Mouse (Mus musculus) neutrophil, adult 83 days (primary cell): ENCODE data around the gene Phactr4. TPM values are rescaled to one million over a fixed set of nuclear protein-coding genes. Genes with fewer than 3 reads are reported as not detected.

Experiments
- total RNA-seq, 2 experiments: library from RNA; stranded (reverse); gene quantifications; one replicate each; pipeline ENCODE4 v1.2.4; 2023

The Phactr4 gene
- total RNA-seq = 10 to 100 TPM; 20.8 to 22.6 TPM

DNA sequence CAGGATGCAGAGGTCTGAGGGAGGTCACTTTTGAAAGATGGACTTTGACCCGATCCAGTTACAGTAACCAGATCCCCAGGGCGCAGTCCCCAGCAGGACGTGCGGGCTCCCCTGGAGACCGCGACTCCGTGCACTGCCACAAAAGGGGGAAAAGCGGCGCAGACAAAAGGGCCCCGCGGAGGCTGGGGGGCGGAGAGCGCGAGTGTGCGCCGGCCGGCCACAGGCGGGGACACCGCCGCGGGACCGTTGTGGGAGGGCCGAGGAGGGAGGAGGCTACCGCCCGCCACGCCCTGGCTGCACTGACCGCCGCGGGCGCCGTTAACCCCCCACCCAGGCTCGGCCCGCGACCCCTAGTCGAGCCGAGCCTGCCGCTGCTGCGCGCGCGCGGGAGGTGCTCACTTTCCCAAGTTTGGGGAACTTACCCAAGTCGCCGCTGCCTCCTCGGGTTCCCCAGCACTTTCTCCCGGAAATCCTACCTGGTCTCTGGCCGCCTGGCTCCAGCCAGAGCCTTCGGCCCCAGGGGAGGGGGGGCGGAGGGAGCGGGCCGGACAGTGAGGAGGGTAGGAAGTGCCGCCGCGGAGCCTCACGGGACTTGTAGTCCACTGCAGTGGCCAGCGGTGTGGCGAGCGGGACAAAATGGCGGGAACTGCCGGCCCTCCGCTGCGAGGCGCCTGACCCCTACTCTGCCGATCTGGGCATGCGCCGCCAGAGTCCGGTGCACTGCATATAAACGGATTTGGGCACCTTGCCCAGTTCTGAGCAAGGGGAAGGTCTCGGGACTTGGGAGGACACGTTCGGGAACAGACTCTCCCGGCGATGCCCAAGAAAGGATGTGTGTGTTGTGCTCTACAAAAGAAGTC, at the start of gene Phactr4:
Phactr4 (minus strand) TSS at position 567 of the 860 bp plus-strand sequence.

DNA sequence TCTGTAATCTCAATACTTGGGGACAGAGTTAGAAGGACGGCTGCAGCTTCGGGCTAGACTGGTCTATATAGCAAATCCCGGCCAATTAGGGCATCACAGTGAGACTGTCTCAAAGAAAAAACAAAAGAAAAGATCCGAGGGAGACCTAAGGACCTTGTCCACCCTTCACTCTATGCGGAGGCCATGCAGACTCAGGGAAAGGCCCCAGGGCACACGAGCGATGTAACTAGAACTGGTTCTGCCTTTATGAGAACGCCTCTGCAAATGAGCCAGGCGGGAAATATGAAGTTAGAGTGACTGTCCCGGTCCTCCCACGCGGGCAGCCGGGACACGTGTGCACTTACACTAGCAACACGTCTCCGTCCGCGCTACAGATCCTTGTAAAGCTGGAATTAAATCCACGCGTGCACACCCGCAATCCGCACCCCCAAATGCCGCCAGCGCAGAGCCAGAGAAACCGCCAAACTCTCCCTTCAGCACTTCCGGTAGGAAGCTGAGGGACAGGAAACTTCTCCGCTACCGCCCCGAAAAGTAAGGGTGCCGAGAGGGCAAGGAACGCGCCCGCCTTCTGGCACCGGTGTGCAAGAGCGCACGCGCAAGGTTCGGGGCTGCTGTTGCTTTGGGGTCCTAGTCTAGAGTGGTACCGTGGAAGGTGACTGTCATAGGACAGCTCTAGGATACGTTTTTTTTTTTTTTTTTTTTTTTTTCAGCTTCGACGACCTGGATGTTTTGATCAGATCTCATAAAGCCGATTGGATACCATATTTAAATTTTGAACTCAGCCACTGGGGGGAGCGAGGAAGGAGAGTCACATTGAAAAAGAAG, 41.4 kb upstream of the Phactr4 start, which contains the start of gene Med18:
Med18 (minus strand) TSS at position 492 of the 825 bp plus-strand sequence.

DNA sequence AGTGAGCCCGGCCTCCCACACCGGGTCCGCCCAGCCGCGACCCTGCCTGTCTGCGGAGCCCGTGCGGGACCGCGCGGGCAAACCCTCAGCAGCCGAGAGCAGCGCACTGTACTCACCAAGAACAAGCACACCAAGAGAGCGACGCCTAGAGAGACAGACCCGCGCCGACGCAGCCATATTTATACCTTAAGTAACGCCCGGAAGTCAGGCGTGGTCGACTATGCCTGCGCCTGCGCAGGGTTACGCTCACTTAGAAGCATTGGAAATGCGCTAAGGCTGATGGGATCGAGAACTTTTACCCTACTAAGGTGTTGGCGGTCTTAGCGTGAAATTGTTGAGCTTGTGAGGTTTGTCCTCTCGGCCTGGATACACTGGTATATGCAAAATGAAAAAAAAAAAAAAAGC, 68.8 kb downstream of the Phactr4 start, which contains the start of gene Rcc1:
Rcc1 (minus strand) TSS at position 125 of the 405 bp plus-strand sequence.

DNA sequence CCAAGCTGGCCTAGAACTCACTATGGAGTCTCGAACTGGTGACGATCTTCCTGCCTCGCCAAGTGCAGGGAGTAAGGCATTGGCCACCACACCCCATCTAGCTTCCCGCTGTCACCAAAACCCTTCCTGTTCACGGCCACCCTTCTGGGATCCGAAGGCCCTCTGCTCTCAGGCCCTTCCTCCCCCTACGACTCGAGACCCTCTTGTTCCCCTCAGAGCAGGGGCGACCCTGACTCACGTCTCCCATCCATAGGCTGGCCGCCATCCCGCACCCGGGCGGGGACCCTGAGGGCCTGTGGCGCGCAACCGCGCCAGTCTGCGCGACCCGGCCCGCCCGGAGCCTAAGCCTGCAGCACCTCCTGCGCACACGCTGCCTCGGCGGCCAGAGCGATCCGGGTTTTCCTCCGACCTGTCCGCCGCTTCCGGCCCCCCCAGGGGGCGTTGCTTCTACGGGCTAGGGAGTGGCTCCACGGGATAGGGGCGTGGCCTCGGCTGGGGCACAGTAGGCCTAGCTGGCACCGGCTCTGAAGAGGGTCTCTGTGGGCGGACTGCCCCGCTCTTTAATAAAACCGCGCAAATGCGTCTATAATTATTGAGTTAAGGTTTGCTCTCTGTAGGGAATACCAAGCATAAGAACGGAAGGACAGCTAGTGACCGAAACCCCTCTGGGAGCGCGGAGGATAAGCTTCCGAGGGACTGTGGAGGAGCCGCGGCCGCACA, 93.0 kb downstream of the Phactr4 start, which contains the start of gene Trnau1ap:
Trnau1ap (minus strand) TSS at position 424 of the 720 bp plus-strand sequence.

Other genes starting within 250 kb of the Phactr4 start
- 10 to 100 TPM; 34.5 to 36.1 TPM for gene Ythdf2, start 210.2 kb downstream of the Phactr4 start, total RNA-seq
- 10 to 100 TPM; 30.5 to 33.5 TPM for gene Gmeb1, start 160.9 kb downstream of the Phactr4 start, total RNA-seq
- 10 to 100 TPM; 34.3 to 35.1 TPM for gene Taf12, start 148.1 kb downstream of the Phactr4 start, total RNA-seq
- under 1 TPM in 1 of 2 experiments, not detected in 1; 0.64 TPM for gene Rab42, start 119.1 kb downstream of the Phactr4 start, total RNA-seq
- gene Trnau1ap, start 93.0 kb downstream of the Phactr4 start, total RNA-seq = 10 to 100 TPM; 13.8 to 15.9 TPM
- 10 to 100 TPM; 28.5 to 30.9 TPM for gene Rcc1, start 68.9 kb downstream of the Phactr4 start, total RNA-seq
- gene Med18, start 41.4 kb upstream of the Phactr4 start, total RNA-seq = 1 to 10 TPM; 7.5 to 9.2 TPM
- gene Sesn2, start 88.0 kb upstream of the Phactr4 start, total RNA-seq = 10 to 100 TPM; 31.2 to 35.3 TPM
- 100 to 1,000 TPM; 183 to 206 TPM for gene Atpif1, start 111.2 kb upstream of the Phactr4 start, total RNA-seq
- 10 to 100 TPM; 62.6 to 68.7 TPM for gene Dnajc8, start 113.1 kb upstream of the Phactr4 start, total RNA-seq
- 10 to 100 TPM; 50.7 to 58.3 TPM for gene Ptafr, start 141.6 kb upstream of the Phactr4 start, total RNA-seq
- 10 to 100 TPM; 30.5 to 37.3 TPM for gene Eya3, start 216.5 kb upstream of the Phactr4 start, total RNA-seq